Mouse (Mus musculus) liver, postnatal 0 days (tissue): Measurements from ENCODE around the gene Sos2.

Source experiments
- CTCF ChIP-seq: sonication (generic); IDR thresholded peaks from 2 replicates; pipeline ENCODE4 v1.5.1; 2016; ENCODE audit warnings: antibody characterized with exemption, low read depth
- EP300 ChIP-seq: IDR thresholded peaks from 2 replicates; pipeline ENCODE4 v1.6.1; 2016; ENCODE audit warnings: antibody characterized with exemption, low read depth, mild to moderate bottlenecking

DNA sequence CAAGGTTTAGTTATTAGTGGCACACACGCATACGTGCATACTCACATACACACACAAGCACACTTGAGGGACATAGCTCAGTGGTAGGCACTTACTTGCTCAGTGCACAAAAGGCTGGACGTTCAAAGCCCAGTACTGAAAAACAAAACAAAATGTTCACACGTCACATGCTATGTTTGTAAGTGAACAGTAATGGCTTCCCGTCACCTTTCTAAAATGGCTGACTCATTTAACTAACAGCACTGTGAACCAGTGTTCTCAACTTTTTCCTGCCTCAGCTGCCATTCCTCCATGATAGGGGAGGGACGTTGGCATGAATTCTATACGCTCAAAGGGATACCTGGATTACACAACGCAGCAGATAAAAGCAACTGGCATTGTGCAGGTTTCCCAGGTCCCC is 108.4 kb downstream of the Sos2 start:
- TF ChIP-seq CTCF: no peak
- no peak for TF ChIP-seq EP300
